Mouse (Mus musculus) ES-Bruce4 (cell line): Measurements from ENCODE around the gene Fam160b1.

ENCODE experiments used
- CTCF ChIP-seq: IDR thresholded peaks from one replicate; pipeline ENCODE4 v1.8.1; 2011; ENCODE audit warnings: low read depth, low read length
- EP300 ChIP-seq: IDR thresholded peaks from 2 replicates; pipeline ENCODE4 v1.6.1; 2011; ENCODE audit warnings: low read depth, low read length; ENCODE audit not compliant: insufficient read depth
- POLR2A ChIP-seq: IDR thresholded peaks from one replicate; pipeline ENCODE4 v1.8.1; 2011; ENCODE audit warnings: low read length; ENCODE audit not compliant: insufficient read depth

GRCm38 (mm10) chr19:57344678-57345077 lies 15.8 kb upstream of the Fam160b1 start:
- TF ChIP-seq CTCF (no peak), POLR2A (no peak), EP300 (no peak)
